ENCODE assay signal across 15 mouse cellular contexts in the genomic region with DNA sequence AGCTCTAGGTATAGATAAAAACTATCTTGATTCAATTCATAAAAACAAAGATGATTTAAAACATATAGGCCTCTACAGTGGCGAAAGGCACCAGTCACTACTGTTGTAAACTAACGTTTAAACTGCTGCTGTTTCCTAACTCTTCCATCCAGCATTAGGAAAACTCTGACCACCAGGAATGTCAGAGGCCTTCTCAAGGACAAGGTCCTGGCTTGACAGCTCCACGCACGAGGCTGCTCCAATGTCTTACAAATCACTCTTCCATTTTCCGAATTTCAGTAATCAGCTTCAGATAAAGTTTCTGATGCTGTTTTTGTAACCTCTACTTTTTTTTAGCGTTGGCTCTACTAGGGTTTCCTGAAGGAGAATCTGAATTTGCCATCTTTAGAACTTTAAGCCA.
"Had no signal": no experiment of that assay in that cellular context is flagged by ENCODE, and none has a peak within 500 bp of the region (broad histone marks: within the 10 kb centered on the region; RNA-seq: fewer than 3 reads in every experiment).

No protein-coding gene starts in this region.

- DNase-seq: gastrocnemius, adult 2 months; gastrocnemius, postnatal 10 days; gastrocnemius, postnatal 25 days; heart, adult 18-20 months; heart, postnatal 10 days; heart, postnatal 4 days; kidney, adult 18-20 months; kidney, adult 8-10 months; kidney, postnatal 14 days; kidney, postnatal 4 days; layer of hippocampus, adult 9-11 months; layer of hippocampus, postnatal 36 days; liver; liver, embryonic 13.5 days; liver, postnatal 0 days had no signal
